Mouse (Mus musculus) left cerebral cortex, postnatal 4 days (tissue): Measurements from ENCODE around the gene H2-Q7. TPM values are rescaled to one million over a fixed set of nuclear protein-coding genes. Genes with fewer than 3 reads are reported as not detected.
"Not testable (repeated sequence)": the region's sequence is repeated elsewhere in the genome, so short reads cannot be mapped to it uniquely, and the experiment has no call there.

Experiments used
- DNase-seq: peaks from one replicate; pipeline ENCODE4 v3.0.0-alpha.2; 2022
- intact Hi-C: fragments of 180-260 bp; cut with DNase I; formaldehyde crosslinking; loops from one replicate; pipeline ENCODE4 v1.15.1; 2025
- total RNA-seq, 2 experiments: library from RNA; stranded (reverse); gene quantifications; 2 replicates each; pipeline ENCODE4 v1.2.3; 2021

H2-Q7 gene
- total RNA-seq, 2 experiments from 2014 or later = 0.36 to 0.66 TPM

DNA sequence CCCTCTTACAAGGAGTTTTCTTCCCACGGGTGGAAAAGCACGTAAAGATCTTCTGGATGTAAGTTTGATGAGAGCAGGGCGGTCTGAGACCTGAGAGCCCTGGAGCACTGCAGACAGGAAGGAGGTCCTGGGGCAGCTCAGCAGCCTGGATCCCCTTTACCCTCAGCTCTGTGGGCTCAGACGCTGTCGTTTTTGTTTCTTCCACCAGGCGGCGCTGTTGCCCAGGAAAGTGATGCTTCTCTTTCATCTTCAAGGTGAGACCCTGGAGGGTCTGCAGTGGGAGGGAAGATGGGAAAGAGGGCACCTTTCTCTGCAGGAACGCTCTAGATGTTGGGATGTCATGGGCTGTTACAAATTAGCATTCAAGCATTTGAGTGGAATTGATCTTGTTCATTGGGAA is 4.1 kb upstream of the H2-Q7 start:
- peak; percentile 70 for DNase-seq
- intact Hi-C loops = not testable (repeated sequence)

DNA sequence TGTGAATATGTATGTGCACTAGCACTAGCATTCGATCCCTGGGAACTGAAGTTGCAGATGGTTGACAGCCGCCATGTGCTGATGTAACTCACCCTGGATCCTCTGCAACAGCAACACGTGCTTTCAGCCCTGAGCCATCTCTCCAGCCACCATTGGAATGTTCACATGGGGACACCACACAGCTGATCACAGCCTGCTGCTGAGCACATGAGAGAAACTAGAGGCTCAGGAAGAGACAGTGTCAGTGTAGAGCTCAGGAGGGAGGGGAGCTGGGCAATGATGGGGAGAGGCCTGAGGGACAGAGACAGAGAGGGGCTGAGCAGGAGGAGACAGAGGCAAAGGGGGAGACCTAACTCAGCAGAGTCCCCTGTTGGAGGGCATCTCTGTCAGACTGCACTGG is 3.4 kb upstream of the H2-Q7 start:
- DNase-seq, intact Hi-C loops: not testable (repeated sequence)

DNA sequence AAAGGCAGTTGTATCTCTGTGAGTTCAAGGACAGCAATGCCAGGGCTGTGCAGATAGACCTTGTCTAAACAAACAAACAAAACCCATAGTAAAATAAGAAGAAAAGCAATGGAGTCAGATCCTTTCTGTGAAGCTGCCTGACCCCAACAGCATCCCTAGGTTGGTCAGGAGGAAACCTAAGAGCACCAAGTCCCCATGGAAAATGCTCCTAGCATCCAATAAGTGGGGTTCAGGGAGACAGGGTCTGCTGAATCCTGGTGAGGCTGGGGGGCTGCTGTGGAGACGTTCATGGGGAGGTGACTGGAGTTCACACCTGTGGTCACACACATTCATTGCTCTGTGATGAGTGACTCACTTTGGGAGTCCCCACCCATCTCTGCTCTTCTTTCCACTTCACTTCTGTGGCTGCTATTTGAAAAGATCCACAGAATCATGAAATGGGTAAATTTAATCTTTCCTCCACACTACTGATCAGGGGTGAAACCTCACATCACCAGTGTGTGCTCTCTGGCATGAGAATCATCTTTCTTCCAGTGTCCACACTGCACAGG is 1.5 kb upstream of the H2-Q7 start:
- DNase-seq, intact Hi-C loops: not testable (repeated sequence)

DNA sequence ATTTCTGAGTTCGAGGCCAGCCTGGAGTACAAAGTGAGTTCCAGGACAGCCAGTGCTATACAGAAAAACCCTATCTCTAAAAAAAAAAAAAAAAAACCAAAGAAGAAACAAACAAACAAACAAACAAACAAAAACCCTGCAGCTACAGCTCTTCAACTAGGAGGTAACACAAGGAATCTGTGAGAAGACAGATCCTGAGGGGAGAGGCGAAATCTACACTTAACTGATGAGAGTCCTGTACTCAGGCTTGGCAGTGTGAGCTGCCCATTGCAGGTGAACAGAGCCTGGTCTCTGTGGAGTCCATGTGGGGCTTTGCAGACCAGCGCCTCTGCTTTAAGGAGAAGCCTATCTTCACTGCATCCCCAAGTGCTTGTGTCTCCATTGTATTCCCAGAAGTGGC is 560 bp upstream of the H2-Q7 start:
- intact Hi-C loops, DNase-seq: not testable (repeated sequence)

DNA sequence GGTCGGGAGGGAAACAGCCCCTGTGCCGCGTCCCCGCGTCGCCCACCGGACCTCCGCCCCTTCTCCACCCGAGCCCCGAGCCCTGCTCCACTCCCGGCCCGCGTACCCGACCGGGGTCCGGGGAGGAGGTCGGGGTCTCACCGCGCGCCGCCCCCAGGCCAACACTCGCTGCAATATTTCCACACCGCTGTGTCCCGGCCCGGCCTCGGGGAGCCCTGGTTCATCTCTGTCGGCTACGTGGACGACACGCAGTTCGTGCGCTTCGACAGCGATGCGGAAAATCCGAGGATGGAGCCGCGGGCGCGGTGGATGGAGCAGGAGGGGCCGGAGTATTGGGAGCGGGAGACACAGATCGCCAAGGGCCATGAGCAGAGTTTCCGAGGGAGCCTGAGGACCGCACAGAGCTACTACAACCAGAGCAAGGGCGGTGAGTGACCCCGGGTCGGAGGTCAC is 366 bp downstream of the H2-Q7 start:
- intact Hi-C loops, DNase-seq: not testable (repeated sequence)

DNA sequence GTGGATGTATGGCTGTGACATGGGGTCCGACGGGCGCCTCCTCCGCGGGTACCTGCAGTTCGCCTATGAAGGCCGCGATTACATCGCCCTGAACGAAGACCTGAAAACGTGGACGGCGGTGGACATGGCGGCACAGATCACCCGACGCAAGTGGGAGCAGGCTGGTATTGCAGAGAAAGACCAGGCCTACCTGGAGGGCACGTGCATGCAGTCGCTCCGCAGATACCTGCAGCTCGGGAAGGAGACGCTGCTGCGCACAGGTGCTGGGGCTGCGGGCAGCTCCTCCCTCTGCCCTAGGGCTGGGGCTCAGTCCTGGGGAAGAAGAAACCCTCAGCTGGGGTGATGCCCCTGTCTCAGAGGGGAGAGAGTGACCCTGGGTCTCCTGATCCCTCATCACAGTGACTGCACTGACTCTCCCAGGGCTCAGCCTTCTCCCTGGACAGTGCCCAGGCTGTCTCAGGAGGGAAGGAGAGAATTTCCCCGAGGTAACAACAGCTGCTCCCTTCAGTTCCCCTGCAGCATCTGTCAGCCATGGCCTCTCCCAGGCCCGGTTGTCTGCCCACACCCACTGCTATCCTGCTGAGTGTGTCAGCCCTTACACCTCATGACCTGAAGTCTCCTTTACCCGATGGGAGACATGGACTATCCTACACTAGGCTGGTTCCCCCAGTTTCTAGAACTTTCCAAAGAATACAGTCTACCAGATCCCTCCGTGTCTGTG is 1.1 kb downstream of the H2-Q7 start:
- DNase-seq, intact Hi-C loops: not testable (repeated sequence)

DNA sequence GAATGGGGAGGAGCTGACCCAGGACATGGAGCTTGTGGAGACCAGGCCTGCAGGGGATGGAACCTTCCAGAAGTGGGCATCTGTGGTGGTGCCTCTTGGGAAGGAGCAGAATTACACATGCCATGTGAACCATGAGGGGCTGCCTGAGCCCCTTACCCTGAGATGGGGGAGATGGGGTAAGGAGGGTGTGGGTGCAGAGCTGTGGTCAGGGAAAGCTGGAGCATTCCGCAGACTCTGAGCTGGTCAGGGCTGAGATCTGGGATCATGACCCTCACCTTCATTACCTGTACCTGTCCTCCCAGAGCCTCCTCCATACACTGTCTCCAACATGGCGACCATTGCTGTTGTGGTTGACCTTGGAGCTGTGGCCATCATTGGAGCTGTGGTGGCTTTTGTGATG is 3.4 kb downstream of the H2-Q7 start:
- DNase-seq, intact Hi-C loops: not testable (repeated sequence)

DNA sequence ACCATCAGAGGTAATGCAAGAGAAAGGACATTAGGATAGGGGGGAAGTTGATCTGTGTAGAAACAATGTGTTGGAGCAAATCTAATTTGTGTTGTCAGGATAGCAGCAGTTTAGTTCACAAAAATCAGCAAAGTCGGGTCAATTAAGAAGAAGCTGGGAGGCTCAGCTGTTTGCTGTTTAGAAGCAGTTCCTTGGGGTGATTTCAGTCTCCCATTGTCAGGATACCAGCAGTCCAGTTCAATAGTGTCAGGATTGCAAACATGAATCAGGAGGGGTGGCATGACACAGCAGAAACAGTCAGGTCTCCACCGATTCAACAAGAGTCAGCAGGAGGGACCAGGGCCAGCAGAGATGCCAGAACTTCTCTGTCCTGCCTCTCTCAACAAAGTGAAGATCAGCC is 5.6 kb downstream of the H2-Q7 start:
- DNase-seq, intact Hi-C loops: not testable (repeated sequence)

DNA sequence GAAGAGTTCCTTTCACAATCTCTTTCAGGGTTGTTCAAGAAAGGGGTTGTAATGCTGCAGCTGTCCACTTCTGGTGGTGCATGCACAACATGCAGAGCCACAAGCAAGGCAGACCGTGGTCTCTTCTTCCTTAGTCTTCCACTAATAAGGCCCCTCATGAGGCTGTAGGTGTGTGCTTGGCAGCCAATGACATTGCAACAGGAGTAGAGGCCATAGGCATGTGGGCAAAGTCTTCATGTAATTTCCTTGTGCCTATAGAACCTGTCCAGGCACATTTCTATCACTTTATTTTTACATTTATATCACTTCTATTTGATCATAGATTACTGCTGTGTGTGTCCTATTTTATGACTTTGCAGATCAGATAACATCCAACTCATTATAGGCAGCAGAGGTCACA is 19.3 kb downstream of the H2-Q7 start:
- DNase-seq, intact Hi-C loops: not testable (repeated sequence)

DNA sequence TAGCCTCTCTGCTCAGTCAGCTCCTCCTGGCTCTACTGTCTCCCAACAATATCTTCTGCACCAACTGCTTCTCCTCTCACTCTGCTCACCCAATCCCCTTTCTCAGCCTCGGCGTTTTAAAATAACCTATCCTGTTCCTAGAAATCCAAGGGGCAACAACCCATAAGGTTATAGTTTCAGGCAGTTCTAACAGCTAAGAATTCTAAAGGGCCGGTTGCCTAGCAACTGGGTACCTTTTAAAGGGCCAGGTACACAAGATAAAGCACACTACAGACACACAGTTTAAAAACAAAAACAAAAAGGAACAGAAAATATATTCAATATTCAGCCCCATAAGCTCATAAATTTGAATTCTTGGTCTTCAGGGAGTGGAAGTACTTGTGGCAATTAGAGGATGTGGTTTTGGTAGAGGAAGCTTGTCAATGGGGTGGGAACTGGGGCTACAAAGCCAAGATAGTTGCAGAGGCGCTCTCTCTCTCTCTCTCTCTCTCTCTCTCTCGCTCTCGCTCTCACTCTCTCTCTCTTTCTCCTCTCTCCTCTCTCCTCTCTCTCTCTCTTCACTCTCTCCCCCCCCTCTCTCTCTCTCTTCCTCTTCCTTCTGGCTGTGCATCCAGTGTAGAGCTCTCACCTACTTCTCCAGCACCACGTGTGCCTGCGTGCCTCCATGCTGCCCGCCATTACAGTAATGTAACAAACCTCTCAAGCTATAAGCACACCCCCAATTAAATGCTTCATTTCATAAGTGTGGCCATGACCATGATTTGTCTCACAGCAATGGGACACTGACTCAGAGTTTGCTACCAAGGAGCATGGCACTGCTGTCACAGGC is 21.8 kb downstream of the H2-Q7 start:
- DNase-seq, intact Hi-C loops: not testable (repeated sequence)

DNA sequence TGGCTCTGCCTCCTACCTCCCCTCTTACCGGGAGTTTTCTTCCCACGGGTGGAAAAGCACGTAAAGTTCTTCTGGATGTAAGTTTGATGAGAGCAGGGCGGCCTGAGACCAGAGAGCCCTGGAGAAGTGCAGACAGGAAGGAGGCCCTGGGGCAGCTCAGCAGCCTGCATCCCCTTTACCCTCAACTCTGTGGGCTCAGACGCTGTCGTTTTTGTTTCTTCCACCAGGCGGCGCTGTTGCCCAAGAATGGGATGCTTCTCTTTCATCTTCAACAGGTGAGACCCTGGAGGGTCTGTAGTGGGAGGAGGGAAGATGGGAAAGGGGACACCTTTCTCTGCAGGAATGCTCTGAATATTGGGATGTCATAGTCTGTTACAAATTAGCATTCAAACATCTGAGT is 26.7 kb downstream of the H2-Q7 start:
- intact Hi-C loops = not testable (repeated sequence)
- peak; percentile 37 for DNase-seq

DNA sequence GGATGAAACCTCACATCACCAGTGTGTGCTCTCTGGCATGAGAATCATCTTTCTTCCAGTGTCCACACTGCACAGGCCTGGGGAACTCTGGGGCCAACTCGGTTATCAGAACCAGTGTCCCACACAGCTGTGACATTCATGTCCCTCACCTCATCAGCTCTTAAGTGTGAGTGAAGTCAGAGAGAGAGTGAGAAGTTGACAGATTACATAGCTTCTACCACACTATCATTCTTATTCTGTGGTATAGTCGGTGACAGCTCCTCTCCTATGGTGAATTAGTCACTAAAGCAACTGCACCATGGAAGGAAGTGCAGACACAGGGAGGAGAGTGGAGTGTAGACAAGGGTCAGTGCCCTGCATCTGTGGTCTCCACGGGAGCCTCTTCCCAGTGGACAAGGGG is 30.0 kb downstream of the H2-Q7 start:
- intact Hi-C loops, DNase-seq: not testable (repeated sequence)

DNA sequence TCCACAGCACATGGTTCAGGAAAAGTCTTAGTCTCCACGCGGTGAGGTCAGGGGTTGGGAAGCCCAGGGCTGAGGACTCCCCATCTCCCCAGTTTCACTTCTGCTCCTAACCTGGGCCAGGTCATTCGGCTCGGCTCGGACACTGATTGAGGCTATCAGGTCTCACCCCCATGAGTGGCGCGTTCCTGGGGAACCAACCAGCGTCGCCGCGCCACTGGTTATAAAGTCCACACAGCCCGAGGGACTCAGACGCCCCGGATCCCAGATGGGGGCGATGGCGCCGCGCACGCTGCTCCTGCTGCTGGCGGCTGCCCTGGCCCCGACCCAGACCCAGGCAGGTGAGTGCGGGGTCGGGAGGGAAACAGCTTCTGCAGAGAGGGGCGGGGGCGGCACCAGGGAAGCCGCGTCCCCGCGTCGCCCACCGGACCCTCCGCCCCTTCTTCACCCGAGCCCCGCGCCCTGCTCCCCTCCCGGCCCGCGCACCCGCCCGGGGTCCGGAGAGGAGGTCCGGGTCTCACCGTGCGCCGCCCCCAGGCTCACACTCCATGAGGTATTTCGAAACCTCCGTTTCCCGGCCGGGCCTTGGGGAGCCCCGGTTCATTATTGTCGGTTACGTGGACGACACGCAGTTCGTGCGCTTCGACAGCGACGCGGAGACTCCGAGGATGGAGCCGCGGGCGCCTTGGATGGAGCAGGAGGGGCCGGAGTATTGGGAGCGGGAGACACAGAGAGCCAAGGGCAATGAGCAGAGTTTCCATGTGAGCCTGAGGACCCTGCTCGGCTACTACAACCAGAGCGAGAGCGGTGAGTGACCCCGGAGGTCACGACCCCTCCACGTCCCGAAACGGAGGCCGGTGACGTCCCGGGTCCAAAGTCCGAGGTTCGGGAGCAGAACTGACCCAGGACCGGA is 31.1 kb downstream of the H2-Q7 start, which contains the start of gene H2-Q10:
Gene H2-Q10 (plus strand): TSS at position 248 of the 910 bp plus-strand sequence.
- no peak for DNase-seq
- intact Hi-C loops = no loop called here

DNA sequence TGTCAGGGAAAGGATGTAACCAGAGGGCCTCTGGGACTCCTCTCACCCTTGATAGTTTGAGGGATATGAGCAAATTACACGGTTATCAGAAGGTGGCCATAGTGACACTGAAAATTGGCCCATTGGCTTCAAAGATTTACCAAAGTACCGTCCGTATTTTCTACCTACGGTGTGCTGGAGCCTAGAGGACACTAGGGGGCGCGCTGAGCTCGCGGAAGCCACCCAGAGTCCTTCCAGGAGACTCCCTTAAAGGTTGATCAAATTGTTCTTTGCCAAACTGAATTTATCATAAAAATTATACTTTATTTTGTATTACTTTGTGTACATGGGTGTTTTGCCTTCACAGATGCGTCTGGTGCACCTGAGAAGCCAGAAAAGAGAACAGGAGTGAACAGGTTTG is 45.1 kb downstream of the H2-Q7 start:
- intact Hi-C loops = no loop called here
- DNase-seq = peak; percentile 56

DNA sequence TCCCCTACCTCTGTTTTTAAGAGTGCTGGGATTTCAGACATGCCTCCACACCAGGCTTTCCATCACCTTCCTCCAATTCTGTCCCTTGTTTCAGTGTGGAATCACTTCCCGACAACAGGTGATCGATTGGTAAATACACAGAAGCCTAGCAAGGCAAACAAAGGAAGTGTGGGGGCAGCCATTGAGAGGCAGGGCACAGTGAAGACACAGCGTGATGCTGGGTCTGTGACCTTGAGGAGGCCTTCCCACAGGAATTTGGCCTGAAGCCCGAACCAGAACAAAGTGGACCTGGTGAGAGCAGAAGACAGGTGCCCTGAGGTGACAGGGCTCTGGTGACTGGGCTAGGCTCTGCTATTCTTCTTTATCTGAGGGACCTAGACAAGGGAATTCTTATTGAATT is 46.7 kb downstream of the H2-Q7 start:
- intact Hi-C loops = no loop called here
- DNase-seq = peak; percentile 28

DNA sequence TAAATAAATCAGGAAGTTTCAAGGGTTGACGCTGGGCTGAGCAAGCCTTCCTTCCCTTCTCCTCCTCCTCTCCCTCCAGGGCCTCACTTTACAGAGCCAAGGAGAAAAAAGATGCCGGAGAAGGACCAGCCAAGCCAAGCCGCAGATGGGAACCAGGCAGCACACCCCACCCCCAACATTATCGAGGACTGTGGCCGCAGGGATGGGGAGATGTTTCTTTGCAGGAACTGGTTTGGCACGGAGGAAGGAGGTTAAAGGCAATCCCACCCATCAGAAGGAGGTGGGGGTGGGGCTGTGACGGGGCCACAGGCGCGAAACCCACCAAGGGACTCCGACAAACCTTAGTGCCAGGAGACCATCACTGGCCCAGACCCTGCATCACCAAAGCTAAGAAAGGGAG is 47.8 kb downstream of the H2-Q7 start:
- intact Hi-C loops = no loop called here
- peak; percentile 17 for DNase-seq

DNA sequence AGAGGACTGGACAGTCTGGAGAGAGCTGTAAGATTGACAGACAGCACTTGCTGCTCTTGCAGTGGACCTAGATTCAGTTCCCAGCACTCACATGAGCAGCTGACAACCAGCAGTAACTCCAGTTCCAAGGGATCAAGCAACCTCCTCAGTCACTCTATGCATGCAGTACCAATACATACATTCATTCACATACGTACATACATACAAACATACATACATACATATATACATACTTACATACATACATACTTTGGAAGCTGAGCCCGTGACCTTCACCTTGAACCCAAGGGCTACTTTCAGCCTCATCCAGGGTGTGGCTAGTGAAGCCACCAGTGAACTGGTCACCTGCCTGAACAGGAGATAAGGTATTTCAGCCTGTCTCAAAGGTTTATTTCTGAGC is 49.1 kb downstream of the H2-Q7 start:
- intact Hi-C loops = no loop called here
- no peak for DNase-seq

DNA sequence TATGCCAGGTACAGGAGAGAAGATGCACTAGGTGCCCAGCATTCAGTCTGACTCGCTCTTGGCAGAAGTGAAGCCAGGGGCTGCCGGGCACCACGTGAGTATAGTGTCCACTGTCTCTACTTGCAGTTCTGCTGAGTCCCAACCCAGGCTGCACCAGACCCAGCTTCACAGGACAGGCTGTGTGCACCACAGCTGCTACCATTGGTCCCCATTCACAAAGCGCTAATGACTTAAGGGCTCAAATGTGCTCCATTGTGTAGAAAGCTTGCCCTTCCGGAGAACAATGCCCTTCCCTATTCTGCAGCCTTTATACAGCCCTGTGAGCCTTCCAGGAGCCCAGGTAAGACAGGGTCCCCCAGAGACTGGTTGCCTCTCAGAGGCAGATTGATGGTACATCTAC is 51.4 kb downstream of the H2-Q7 start:
- no peak for DNase-seq
- intact Hi-C loops = no loop called here
